Mouse (Mus musculus) stomach, postnatal 0 days (tissue): ENCODE data around the gene Cacng6. TPM values are rescaled to one million over a fixed set of nuclear protein-coding genes. Genes with fewer than 3 reads are reported as not detected.

Experiments used
- ATAC-seq: fragments of 200-750 bp; cut with Nextera tagmentation; 2 replicates; pipeline ENCODE4 v1.8.0; 2017; ENCODE audit not compliant: low FRiP score, low TSS enrichment
- DNase-seq: peaks from one replicate; pipeline ENCODE4 v3.0.0-alpha.2; 2016; ENCODE audit warnings: low spot score
- H3K27ac ChIP-seq: fragments of 300-500 bp; sonication (generic); replicated peaks from 2 replicates; pipeline ENCODE4 v1.5.1; 2014; ENCODE audit warnings: mild to moderate bottlenecking, control low read depth
- H3K27me3 ChIP-seq: fragments of 300-500 bp; sonication (generic); 2 replicates; pipeline ENCODE4 v1.6.1; 2014; ENCODE audit warnings: low read length; ENCODE audit not compliant: control insufficient read depth, insufficient read depth
- H3K36me3 ChIP-seq: fragments of 300-500 bp; sonication (generic); 2 replicates; pipeline ENCODE4 v1.6.1; 2014; ENCODE audit warnings: low read length, mixed read lengths; ENCODE audit not compliant: control insufficient read depth, insufficient read depth
- H3K4me1 ChIP-seq: fragments of 300-500 bp; sonication (generic); replicated peaks from 2 replicates; pipeline ENCODE4 v1.6.1; 2014; ENCODE audit warnings: antibody characterized with exemption; ENCODE audit not compliant: control insufficient read depth, insufficient read depth
- H3K4me2 ChIP-seq: fragments of 300-500 bp; sonication (generic); replicated peaks from 2 replicates; pipeline ENCODE4 v1.6.1; 2014; ENCODE audit warnings: low read depth, mild to moderate bottlenecking, control low read depth, moderate library complexity
- H3K4me3 ChIP-seq: fragments of 300-500 bp; sonication (generic); 2 replicates; pipeline ENCODE4 v1.5.1; 2014; ENCODE audit warnings: low read depth, low read length, control low read depth
- H3K9ac ChIP-seq: fragments of 300-500 bp; sonication (generic); 2 replicates; pipeline ENCODE4 v1.6.1; 2014; ENCODE audit warnings: mild to moderate bottlenecking, low read length, control low read depth, mixed read lengths
- H3K9me3 ChIP-seq: fragments of 300-500 bp; sonication (generic); 2 replicates; pipeline ENCODE4 v1.6.1; 2016; ENCODE audit warnings: low read length; ENCODE audit not compliant: control insufficient read depth
- CTCF ChIP-seq: IDR thresholded peaks from 2 replicates; pipeline ENCODE4 v1.5.1; 2016; ENCODE audit warnings: antibody characterized with exemption, low read depth, mild to moderate bottlenecking, moderate library complexity
- EP300 ChIP-seq: optimal IDR thresholded peaks from 2 replicates; pipeline ENCODE3; 2016; ENCODE audit warnings: antibody characterized with exemption
- WGBS: fragments of 180-500 bp; shearing (Covaris S2); extraction: QIAGEN DNeasy Blood & Tissue Kit; methylation state at CpG from one replicate; pipeline ENCODE4 v1.1.7; 2014; 5-methylcytosine and 5-hydroxymethylcytosine counted together
- polyA plus RNA-seq: library from polyadenylated mRNA; unstranded; fragments of >200 nt; fragmentation: Nextera tagmentation; extraction: Ambion mirVana; gene quantifications from 2 replicates; pipeline ENCODE4 v1.2.1, GENCODE M21; 2015

The Cacng6 gene
- polyA plus RNA-seq, 1 experiment from 2014 or later, result 0.22 TPM

DNA sequence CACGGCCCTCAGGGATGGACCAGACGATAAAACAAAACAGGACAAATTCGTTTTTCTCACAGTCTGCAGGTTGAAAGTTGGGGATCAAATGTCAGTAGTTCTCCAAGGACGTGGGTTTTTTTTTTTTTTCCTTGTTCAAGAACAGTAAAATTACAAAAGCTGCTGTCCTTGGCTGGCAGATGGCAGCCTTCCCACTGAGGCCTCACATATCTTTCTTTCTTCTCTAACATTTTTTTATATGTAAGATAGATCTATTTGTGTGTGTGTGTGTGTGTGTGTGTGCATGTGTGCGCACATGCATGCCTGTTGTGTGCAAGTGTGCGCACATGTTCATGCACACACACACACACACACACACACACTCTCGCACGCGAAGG is 33.8 kb downstream of the Cacng6 start:
- Histone ChIP-seq H3K9me3 (no peaks in the 10 kb centered on the region), H3K4me3 (no peak overlapping the region), H3K27me3 (no peaks in the 10 kb centered on the region), H3K4me2 (no peak overlapping the region), H3K36me3 (no peaks in the 10 kb centered on the region), H3K27ac (no peak overlapping the region), H3K4me1 (no peaks in the 10 kb centered on the region), H3K9ac (no peak overlapping the region)
- DNase-seq (no peak), ATAC-seq (no peak)
- no peak for TF ChIP-seq CTCF
- TF ChIP-seq EP300, result no peak
- WGBS, result 68% methylated on average over 9 of the region's 9 CpGs

- H3K36me3 ChIP-seq, result no peaks in the 10 kb centered on the region
- no peak for ATAC-seq
- no peaks in the 10 kb centered on the region for H3K9me3 ChIP-seq
- 84% methylated on average over 8 of the region's 8 CpGs for WGBS
- H3K27me3 ChIP-seq, result no peaks in the 10 kb centered on the region
- H3K4me2 ChIP-seq, result no peak overlapping the region
- no peak overlapping the region for H3K9ac ChIP-seq
- no peaks in the 10 kb centered on the region for H3K4me1 ChIP-seq
- H3K27ac ChIP-seq, result no peak overlapping the region
- TF ChIP-seq CTCF (no peak), EP300 (no peak)
- no peak for DNase-seq
- H3K4me3 ChIP-seq, result no peak overlapping the region
Measured at GRCm38 (mm10) chr7:3460261-3460660, 36.3 kb downstream of the Cacng6 start.

- Histone ChIP-seq H3K4me2 (no peak overlapping the region), H3K27me3 (no peaks in the 10 kb centered on the region), H3K36me3 (no peaks in the 10 kb centered on the region), H3K9ac (no peak overlapping the region), H3K4me3 (no peak overlapping the region), H3K27ac (no peak overlapping the region), H3K9me3 (no peaks in the 10 kb centered on the region), H3K4me1 (no peaks in the 10 kb centered on the region)
- DNase-seq (no peak), ATAC-seq (no peak)
- WGBS, result 62% methylated on average over 4 of the region's 4 CpGs
- TF ChIP-seq EP300, result no peak
- no peak for TF ChIP-seq CTCF
Measured at GRCm38 (mm10) chr7:3463306-3463705, 39.3 kb downstream of the Cacng6 start.

DNA sequence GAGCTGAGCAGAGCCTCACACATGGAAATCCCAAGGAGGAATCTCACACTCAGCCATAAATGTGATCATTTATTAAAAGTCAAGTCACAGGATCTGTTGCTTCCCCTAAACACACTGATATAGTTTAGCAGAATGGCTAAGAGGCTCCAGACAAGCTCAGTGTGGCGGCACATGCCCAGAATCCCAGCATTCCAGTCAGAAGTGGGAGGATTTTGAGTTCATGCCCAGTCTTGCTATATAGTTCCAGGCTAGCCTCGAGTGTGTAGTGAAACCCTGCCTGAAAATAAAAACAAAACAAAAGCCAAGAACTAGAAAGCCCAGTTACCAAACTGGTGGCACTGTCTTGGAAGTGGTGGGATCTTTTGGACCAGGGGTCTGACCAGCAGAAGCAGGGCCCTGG is 44.6 kb downstream of the Cacng6 start:
- WGBS, result 49% methylated on average over 2 of the region's 2 CpGs
- DNase-seq, result no peak

DNA sequence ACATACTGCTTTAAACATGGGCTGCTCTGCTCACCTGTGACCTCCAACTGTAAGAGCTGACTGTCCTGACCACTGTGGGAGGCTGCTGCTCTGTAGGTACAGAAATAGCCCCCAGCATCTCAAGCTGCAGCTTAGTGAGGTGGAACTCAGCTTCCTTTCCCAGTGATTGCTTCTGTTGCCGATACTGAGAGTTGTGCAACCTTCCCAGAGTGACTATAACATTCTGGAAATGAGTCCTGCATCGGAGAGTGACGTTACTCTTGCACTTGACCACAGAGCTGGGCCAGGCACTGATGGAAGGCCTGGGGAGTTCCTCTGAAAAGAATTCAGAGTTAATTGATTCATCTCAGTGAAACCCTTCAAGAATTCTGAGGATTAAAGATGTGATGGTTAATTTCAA is 48.8 kb downstream of the Cacng6 start:
- Histone ChIP-seq H3K9me3 (no peaks in the 10 kb centered on the region), H3K36me3 (no peaks in the 10 kb centered on the region), H3K9ac (no peak overlapping the region), H3K4me1 (no peaks in the 10 kb centered on the region), H3K27ac (no peak overlapping the region), H3K4me2 (no peak overlapping the region), H3K4me3 (no peak overlapping the region), H3K27me3 (no peaks in the 10 kb centered on the region)
- 84% methylated on average over 3 of the region's 3 CpGs for WGBS
- ATAC-seq (no peak), DNase-seq (no peak)
- TF ChIP-seq CTCF, result no peak
- TF ChIP-seq EP300, result no peak

More for the DNA sequence above, 44.6 kb downstream of the Cacng6 start:
- no peak for TF ChIP-seq CTCF
- TF ChIP-seq EP300, result no peak
- Histone ChIP-seq H3K4me2 (no peak overlapping the region), H3K36me3 (no peaks in the 10 kb centered on the region), H3K27ac (no peak overlapping the region), H3K4me3 (no peak overlapping the region), H3K4me1 (no peaks in the 10 kb centered on the region), H3K27me3 (no peaks in the 10 kb centered on the region), H3K9me3 (no peaks in the 10 kb centered on the region), H3K9ac (no peak overlapping the region)
- no peak for ATAC-seq

DNA sequence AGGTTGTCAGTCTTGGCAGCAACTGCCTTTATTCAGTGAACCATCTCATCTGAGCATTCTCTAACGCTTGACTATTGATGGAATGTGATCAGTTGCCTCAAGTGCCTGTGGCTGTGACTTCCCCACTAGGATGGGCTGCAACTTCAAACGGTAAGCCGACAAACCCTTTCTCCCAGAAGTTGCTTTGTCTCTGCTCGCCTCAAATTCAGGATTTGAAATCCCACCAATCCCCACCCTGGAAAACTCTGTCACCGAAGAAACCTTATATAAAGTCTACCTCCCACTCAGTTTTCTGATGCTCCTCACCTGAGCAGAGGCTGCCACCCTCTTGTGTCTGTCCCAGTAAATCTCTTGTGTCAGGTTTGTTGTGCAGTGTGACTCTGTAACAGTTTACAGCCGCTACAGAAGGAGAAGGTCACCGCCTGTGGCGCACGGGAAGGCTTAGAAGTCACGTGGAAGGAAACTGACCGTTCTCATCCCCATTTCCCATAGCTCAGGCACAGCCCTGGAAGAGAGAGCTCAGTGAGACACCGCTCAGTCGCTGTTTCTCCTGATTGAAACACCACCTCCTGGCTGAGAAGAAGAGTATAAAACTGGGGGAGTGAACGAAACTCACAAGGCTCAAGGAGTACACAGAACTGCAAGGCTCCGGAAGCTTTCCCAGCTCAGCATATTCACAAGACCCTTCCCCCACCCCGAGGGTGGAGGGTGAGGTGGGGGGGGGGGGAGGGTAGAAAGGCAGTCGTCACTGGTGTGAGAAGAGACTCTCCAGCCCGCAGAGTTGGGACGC is 50.5 kb downstream of the Cacng6 start:
- no peak overlapping the region for H3K9ac ChIP-seq
- no peaks in the 10 kb centered on the region for H3K36me3 ChIP-seq
- H3K27ac ChIP-seq, result no peak overlapping the region
- no peak overlapping the region; the same call in 1 of the 2 replicates for H3K4me2 ChIP-seq
- DNase-seq (no peak), ATAC-seq (no peak)
- no peaks in the 10 kb centered on the region for H3K27me3 ChIP-seq
- H3K4me1 ChIP-seq, result no peaks in the 10 kb centered on the region
- no peaks in the 10 kb centered on the region for H3K9me3 ChIP-seq
- H3K4me3 ChIP-seq, result no peak overlapping the region
- WGBS, result 10% methylated on average over 19 of the region's 19 CpGs
- TF ChIP-seq CTCF (0 out of 2 replicates have a peak, but pooled peaks have one; percentile 15), EP300 (no peak)
